Mouse (Mus musculus) CH12.LX (cell line): ENCODE results near the gene Gm4553. TPM values are rescaled to one million over a fixed set of nuclear protein-coding genes. Genes with fewer than 3 reads are reported as not detected.

Source experiments
- DNase-seq: peaks from one replicate; pipeline ENCODE4 v3.0.0-alpha.2; 2013; ENCODE audit errors: extremely low read depth
- H3K27ac ChIP-seq: 2 replicates; pipeline ENCODE4 v1.5.1; 2012; ENCODE audit warnings: low read depth, mild to moderate bottlenecking, control low read depth, moderate library complexity; ENCODE audit not compliant: insufficient read depth
- H3K27me3 ChIP-seq: replicated peaks from 2 replicates; pipeline ENCODE3; 2012; ENCODE audit warnings: inconsistent platforms
- H3K36me3 ChIP-seq, 2 experiments: replicated peaks in 1 of 2; 2 replicates each; pipeline versions ENCODE3 to v1.6.1; 2012; ENCODE audit warnings: inconsistent platforms in 1 of 2, low read length in 1 of 2, mild to moderate bottlenecking in 1 of 2, mixed read lengths in 1 of 2, moderate library complexity in 1 of 2; ENCODE audit not compliant: control insufficient read depth in 1 of 2, insufficient read depth in 1 of 2
- H3K4me1 ChIP-seq, 2 experiments: 2 replicates each; pipeline ENCODE4 v1.6.1; 2012; ENCODE audit warnings: inconsistent platforms in 1 of 2, moderate library complexity in 1 of 2; ENCODE audit not compliant: insufficient read depth in 2 of 2, control insufficient read depth in 1 of 2
- H3K4me2 ChIP-seq: 2 replicates; pipeline ENCODE4 v1.6.1; 2012; ENCODE audit warnings: low read depth, mild to moderate bottlenecking, control low read depth; ENCODE audit not compliant: poor library complexity, insufficient read depth, severe bottlenecking
- H3K4me3 ChIP-seq, 3 experiments: fragments of 150-350 bp in 1 of 3; sonication (generic) in 1 of 3; replicated peaks in 1 of 3; 2 replicates each; pipeline versions ENCODE3 to v1.5.1; 2011 to 2012; ENCODE audit warnings: low read depth in 2 of 3, low read length in 2 of 3, mild to moderate bottlenecking in 2 of 3, moderate library complexity in 2 of 3, control low read depth in 1 of 3, improper control_type of control experiment in 1 of 3, inconsistent platforms in 1 of 3, mixed read lengths in 1 of 3; ENCODE audit not compliant: poor library complexity in 1 of 3
- H3K79me2 ChIP-seq: replicated peaks from 2 replicates; pipeline ENCODE4 v1.6.1; 2012; ENCODE audit warnings: mild to moderate bottlenecking, moderate library complexity; ENCODE audit not compliant: control insufficient read depth, poor library complexity, insufficient read depth, severe bottlenecking; ENCODE audit errors: extremely low read depth
- H3K9ac ChIP-seq: 2 replicates; pipeline ENCODE4 v1.6.1; 2012; ENCODE audit warnings: low read depth, mild to moderate bottlenecking, control low read depth, moderate library complexity; ENCODE audit not compliant: insufficient read depth
- H3K9me3 ChIP-seq: replicated peaks from 2 replicates; pipeline ENCODE3; 2012; ENCODE audit warnings: low read length, inconsistent platforms, mixed read lengths
- CHD1 ChIP-seq: IDR thresholded peaks from 2 replicates; pipeline ENCODE4 v1.6.1; 2012; ENCODE audit warnings: low read depth, low read length, improper control_type of control experiment, inconsistent platforms
- CHD2 ChIP-seq: IDR thresholded peaks from 2 replicates; pipeline ENCODE4 v1.6.1; 2011; ENCODE audit warnings: low read length, improper control_type of control experiment
- ELF1 ChIP-seq: IDR thresholded peaks from 2 replicates; pipeline ENCODE4 v1.6.1; 2014; ENCODE audit warnings: low read depth, mild to moderate bottlenecking, inconsistent platforms, low read length, improper control_type of control experiment
- EP300 ChIP-seq: IDR thresholded peaks from 2 replicates; pipeline ENCODE4 v1.6.1; 2011; ENCODE audit warnings: low read length, improper control_type of control experiment
- ETS1 ChIP-seq: conservative IDR thresholded peaks from 2 replicates; pipeline ENCODE4 v1.6.1; 2012; ENCODE audit warnings: low read depth, mild to moderate bottlenecking, inconsistent platforms, low read length, improper control_type of control experiment, moderate library complexity
- GABPA ChIP-seq: IDR thresholded peaks from 2 replicates; pipeline ENCODE4 v1.6.1; 2012; ENCODE audit warnings: low read depth, low read length, improper control_type of control experiment, inconsistent platforms; ENCODE audit not compliant: insufficient replicate concordance
- IRF4 ChIP-seq: IDR thresholded peaks from 2 replicates; pipeline ENCODE4 v1.6.1; 2014; ENCODE audit warnings: low read depth, mild to moderate bottlenecking, inconsistent platforms, low read length, improper control_type of control experiment
- MAFK ChIP-seq: IDR thresholded peaks from 2 replicates; pipeline ENCODE4 v1.6.1; 2011; ENCODE audit warnings: low read length, improper control_type of control experiment; ENCODE audit not compliant: insufficient replicate concordance
- MXI1 ChIP-seq: IDR thresholded peaks from 2 replicates; pipeline ENCODE4 v1.6.1; 2011; ENCODE audit warnings: mild to moderate bottlenecking, low read depth, low read length, improper control_type of control experiment
- MYC ChIP-seq: IDR thresholded peaks from 2 replicates; pipeline ENCODE4 v1.6.1; 2011; ENCODE audit warnings: low read depth, mild to moderate bottlenecking, improper control_type of control experiment, low read length
- NELFE ChIP-seq: IDR thresholded peaks from 2 replicates; pipeline ENCODE4 v1.6.1; 2011; ENCODE audit warnings: low read depth, low read length, improper control_type of control experiment
- NRF1 ChIP-seq: IDR thresholded peaks from 2 replicates; pipeline ENCODE4 v1.6.1; 2014; ENCODE audit warnings: low read depth, mild to moderate bottlenecking, inconsistent platforms, low read length, improper control_type of control experiment, moderate library complexity
- PAX5 ChIP-seq: IDR thresholded peaks from 2 replicates; pipeline ENCODE4 v1.6.1; 2012; ENCODE audit warnings: low read length, inconsistent platforms, mixed read lengths
- POLR2AphosphoS2 ChIP-seq: IDR thresholded peaks from 2 replicates; pipeline ENCODE4 v1.6.1; 2011; ENCODE audit warnings: low read depth, low read length, improper control_type of control experiment
- RCOR1 ChIP-seq: conservative IDR thresholded peaks from 2 replicates; pipeline ENCODE4 v1.6.1; 2012; ENCODE audit warnings: low read depth, mild to moderate bottlenecking, inconsistent platforms, low read length, improper control_type of control experiment
- UBTF ChIP-seq: IDR thresholded peaks from 2 replicates; pipeline ENCODE4 v1.6.1; 2012; ENCODE audit warnings: low read depth, mild to moderate bottlenecking, inconsistent platforms, low read length, improper control_type of control experiment, moderate library complexity
- ZC3H11A ChIP-seq: IDR thresholded peaks from 2 replicates; pipeline ENCODE4 v1.6.1; 2012; ENCODE audit warnings: low read depth, mild to moderate bottlenecking, inconsistent platforms, low read length, improper control_type of control experiment
- ZMIZ1 ChIP-seq: IDR thresholded peaks from 2 replicates; pipeline ENCODE4 v1.6.1; 2012; ENCODE audit warnings: low read depth, mild to moderate bottlenecking, inconsistent platforms, low read length, improper control_type of control experiment
- ZNF384 ChIP-seq: IDR thresholded peaks from 2 replicates; pipeline ENCODE4 v1.6.1; 2012; ENCODE audit warnings: low read depth, low read length, improper control_type of control experiment, inconsistent platforms
- dilution Hi-C: fragments of 300-500 bp; cut with MboI; formaldehyde crosslinking; loops from 2 replicates; pipeline ENCODE4 v1.14.3; 2020; ENCODE audit warnings: low sequenced_read_pairs; ENCODE audit not compliant: extremely low pct_unique_long_range_greater_than_20kb, extremely low pct_ligation_motif_present
- in situ Hi-C: fragments of 300-500 bp; cut with MboI; formaldehyde crosslinking; loops from 3 replicates; pipeline ENCODE4 v1.14.3; 2019; ENCODE audit warnings: low sequenced_read_pairs, low pct_ligation_motif_present, low pct_unique_long_range_greater_than_20kb, mixed read lengths
- polyA plus RNA-seq: library from polyadenylated mRNA; unstranded; fragments of >175 nt; gene quantifications from 2 replicates; pipeline ENCODE4 v1.2.1, GENCODE M21; 2012; ENCODE audit warnings: low read depth; ENCODE audit not compliant: insufficient read length
- total RNA-seq, 2 experiments: library from RNA; depleted of rRNA; stranded (reverse); fragments of 300-350 nt in 1 of 2; fragments of >200 nt in 1 of 2; gene quantifications; 2 replicates each; pipeline ENCODE4 v1.2.3; 2012 to 2014

Gm4553 gene
- total and polyA plus RNA-seq, 3 experiments = not detected

GRCm38 (mm10) chr7:142190289-142190688 is 24.8 kb upstream of the Gm4553 start, which contains the start of gene Gm10153:
Gene Gm10153, minus strand, starts transcription at chr7:142190389.
- in situ Hi-C loops (no loop called here), dilution Hi-C loops (no loop called here)
- TF ChIP-seq EP300 (no peak), CHD2 (no peak), MYC (no peak), RCOR1 (no peak), GABPA (no peak), POLR2AphosphoS2 (no peak), ELF1 (no peak)
- Histone ChIP-seq H3K4me2 (no peak within 1 kb of the TSS), H3K9ac (no peak within 1 kb of the TSS), H3K27me3 (peaks cover 57% of the 10 kb centered on the region), H3K9me3 (peaks cover 10% of the 10 kb centered on the region), H3K4me3 (no peak within 1 kb of the TSS), H3K27ac (no peak within 1 kb of the TSS), H3K4me1 (no peaks in the 10 kb centered on the region), H3K36me3 (no peaks in the 10 kb centered on the region), H3K79me2 (no peaks in the 10 kb centered on the region)
- no peak for DNase-seq

- Histone ChIP-seq H3K79me2 (no peaks in the 10 kb centered on the region), H3K27ac (no peak overlapping the region), H3K27me3 (peaks cover 61% of the 10 kb centered on the region), H3K4me3 (no peak overlapping the region), H3K36me3 (no peaks in the 10 kb centered on the region), H3K4me2 (no peak overlapping the region), H3K9me3 (peaks cover 2% of the 10 kb centered on the region), H3K9ac (no peak overlapping the region), H3K4me1 (no peaks in the 10 kb centered on the region)
- dilution Hi-C loops (no loop called here), in situ Hi-C loops (no loop called here)
- TF ChIP-seq ZC3H11A (no peak), ZNF384 (no peak)
- DNase-seq = no peak
Observed at GRCm38 (mm10) chr7:142188156-142188555, 22.6 kb upstream of the Gm4553 start.

- Histone ChIP-seq H3K79me2 (no peaks in the 10 kb centered on the region), H3K4me1 (no peaks in the 10 kb centered on the region), H3K36me3 (no peaks in the 10 kb centered on the region), H3K27me3 (peaks cover 72% of the 10 kb centered on the region), H3K9me3 (no peaks in the 10 kb centered on the region), H3K9ac (no peak overlapping the region), H3K27ac (no peak overlapping the region), H3K4me3 (no peak overlapping the region), H3K4me2 (no peak overlapping the region)
- dilution Hi-C loops = no loop called here
- in situ Hi-C loops = no loop called here
- no peak for DNase-seq
- no peak for TF ChIP-seq ZNF384
- no peak for TF ChIP-seq EP300
- no peak for TF ChIP-seq UBTF
- no peak for TF ChIP-seq MAFK
- TF ChIP-seq ZMIZ1 = no peak
- no peak for TF ChIP-seq IRF4
- no peak for TF ChIP-seq NELFE
- TF ChIP-seq ETS1 = no peak
- no peak for TF ChIP-seq PAX5
- no peak for TF ChIP-seq NRF1
- no peak for TF ChIP-seq MXI1
- TF ChIP-seq CHD1 = no peak
- no peak for TF ChIP-seq POLR2AphosphoS2
- no peak for TF ChIP-seq ZC3H11A
Observed at GRCm38 (mm10) chr7:142181021-142181420, 15.5 kb upstream of the Gm4553 start.
